Mouse (Mus musculus) megakaryocyte-erythroid progenitor cell, adult 5-6 weeks (primary cell): ENCODE results near the gene Luc7l2. TPM values are rescaled to one million over a fixed set of nuclear protein-coding genes. Genes with fewer than 3 reads are reported as not detected.

Experiments
- ATAC-seq: replicated peaks from 2 replicates; pipeline ENCODE4 v1.8.0; 2016; ENCODE audit warnings: mild to moderate bottlenecking, inconsistent platforms; ENCODE audit not compliant: severe bottlenecking, poor library complexity, low FRiP score, low TSS enrichment
- total RNA-seq, 2 experiments: library from RNA; stranded (forward) in 1 of 2; stranded (reverse) in 1 of 2; fragments of 200-1000, 215-1000 nt in 1 of 2; fragments of >200 nt in 1 of 2; fragmentation: Nextera tagmentation in 1 of 2; gene quantifications; 2 replicates each; pipeline ENCODE4 v1.2.3; 2014 to 2017

The Luc7l2 gene
- total RNA-seq, 2 experiments from 2014 or later: 217 to 248 TPM

DNA sequence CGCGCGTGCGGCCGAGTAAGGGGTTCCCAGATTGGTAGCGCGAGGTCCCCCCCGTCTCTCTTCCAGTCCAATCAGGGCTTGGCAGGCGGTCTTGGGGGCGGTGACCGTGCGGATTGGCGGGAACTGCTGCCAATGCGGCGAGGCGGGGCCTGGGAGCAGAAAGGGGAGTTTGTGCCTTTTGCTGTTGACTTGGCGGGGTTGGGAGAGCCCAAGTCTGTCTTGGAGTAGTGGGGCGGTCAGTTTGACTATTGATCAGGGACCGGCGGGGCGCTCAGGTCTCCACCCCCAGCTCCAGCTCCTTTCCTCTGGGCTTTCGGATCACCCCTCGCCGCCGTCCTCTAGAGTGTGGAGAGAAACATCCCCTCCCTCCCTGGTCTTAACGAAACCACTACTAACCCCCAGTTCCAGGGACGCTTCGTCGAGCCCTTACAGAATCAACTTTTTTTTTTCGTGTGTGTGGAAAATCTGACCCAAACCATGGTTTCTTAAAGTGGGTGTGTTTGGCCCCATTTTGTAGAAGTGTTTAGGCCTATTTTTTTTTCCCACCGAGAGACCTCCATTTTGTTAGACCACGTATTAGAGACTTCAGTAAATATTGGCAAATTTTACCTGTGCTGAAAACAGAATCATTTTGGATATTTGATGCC, 978 bp downstream of the Luc7l2 start:
- ATAC-seq: peak; percentile 87

- no peak for ATAC-seq
Measured at GRCm38 (mm10) chr6:38552636-38553000, 1.5 kb downstream of the Luc7l2 start.

GRCm38 (mm10) chr6:38576096-38576495, 25.0 kb downstream of the Luc7l2 start:
- no peak for ATAC-seq

GRCm38 (mm10) chr6:38580112-38580857, 29.2 kb downstream of the Luc7l2 start:
- ATAC-seq: no peak

DNA sequence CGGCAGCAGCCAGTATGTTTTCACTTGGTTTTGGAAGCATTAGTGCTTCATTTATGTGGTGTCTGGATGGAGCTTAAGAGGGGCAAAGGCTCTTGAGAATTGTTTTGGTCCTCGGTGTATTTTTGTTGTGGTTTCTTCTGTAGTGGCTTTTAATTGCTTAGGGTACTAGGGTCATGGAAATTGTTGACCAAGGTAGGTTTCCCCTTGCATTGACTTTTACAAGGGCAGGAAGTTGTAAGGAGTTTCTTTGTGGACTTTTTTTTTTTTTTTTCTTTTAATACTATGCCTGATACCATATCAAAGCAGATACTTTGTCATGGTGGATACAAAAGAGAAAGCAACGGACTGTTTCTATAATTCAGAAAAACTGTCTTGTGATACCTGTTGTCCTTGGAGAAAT, 30.6 kb downstream of the Luc7l2 start:
- no peak for ATAC-seq

DNA sequence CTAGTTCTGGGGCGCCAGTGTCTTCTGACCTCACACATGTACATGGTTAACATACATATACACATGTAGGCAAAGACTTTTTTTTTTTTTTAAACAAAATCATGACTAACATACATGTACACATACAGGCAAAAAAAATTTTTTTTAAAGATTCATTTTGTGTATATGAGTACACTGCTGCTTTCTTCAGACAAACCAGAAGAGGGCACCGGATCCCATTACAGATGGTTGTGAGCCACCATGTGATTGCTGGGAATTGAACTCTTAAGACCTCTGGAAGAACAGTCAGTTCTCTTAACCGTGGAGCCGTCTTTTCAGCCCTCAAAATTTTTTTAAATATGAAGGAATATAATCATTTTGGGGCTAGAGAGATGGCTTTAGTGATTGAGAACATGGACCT, 46.3 kb downstream of the Luc7l2 start:
- ATAC-seq: no peak

GRCm38 (mm10) chr6:38609892-38610291, 58.8 kb downstream of the Luc7l2 start:
- no peak for ATAC-seq

GRCm38 (mm10) chr6:38622406-38622805, 71.3 kb downstream of the Luc7l2 start:
- ATAC-seq: no peak

DNA sequence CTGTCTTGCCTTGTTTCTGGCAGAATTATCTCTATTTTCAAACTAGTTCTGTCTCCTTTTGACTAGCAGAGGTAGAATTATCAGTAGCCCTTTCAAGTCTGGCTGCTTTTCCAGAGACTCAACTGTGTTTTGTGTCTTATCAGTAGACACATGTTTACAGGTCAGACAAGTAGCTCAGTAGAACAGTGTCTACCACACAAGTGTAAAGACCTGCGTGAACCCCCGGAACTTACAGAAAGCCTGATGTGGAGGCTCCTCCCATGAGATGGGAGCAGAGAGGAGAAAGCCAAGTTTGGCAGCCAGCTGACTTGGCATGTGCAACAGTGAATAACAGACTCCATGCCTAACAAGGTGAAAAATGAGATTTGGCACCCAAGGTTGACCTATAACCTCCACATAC, 72.3 kb downstream of the Luc7l2 start:
- peak; percentile 98 for ATAC-seq

DNA sequence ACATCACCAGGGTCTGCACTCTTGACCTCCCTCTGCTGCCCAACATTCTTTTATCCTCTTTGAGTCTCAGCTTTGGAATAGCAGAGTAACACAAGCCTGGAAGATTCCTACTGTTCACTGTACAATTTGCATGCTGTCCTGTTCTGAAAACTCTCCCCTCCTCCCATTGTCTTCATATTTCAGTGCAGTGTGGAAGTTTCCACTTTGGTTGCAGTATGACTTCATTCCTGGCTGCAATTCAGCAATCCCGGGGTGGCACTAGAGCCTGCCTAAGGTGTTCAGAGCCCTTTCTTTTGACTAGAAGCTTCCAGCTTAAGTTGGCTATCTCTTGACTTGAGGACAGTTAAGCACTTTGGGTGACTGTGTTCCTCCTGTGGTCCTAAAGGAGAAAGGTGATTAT, 73.3 kb downstream of the Luc7l2 start:
- no peak for ATAC-seq

DNA sequence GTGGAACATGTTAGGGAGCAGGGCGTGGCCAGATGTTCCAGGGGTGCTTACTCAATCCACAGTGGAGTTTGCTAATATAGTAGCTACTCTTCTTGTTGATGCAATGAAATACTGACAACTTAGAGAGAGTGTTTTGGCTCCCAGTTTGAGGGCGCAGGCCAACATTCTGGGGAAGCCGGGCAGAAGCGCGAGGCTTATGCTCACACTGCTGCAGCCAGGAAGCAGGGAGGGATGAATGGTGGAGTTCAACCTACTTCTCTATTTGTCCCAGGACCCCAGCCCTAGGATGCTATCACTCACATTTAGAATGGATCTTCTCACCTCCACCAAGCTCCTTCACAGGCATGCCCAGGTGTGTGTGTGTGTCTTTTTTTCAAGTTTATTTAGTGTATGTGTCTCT, 75.0 kb downstream of the Luc7l2 start:
- ATAC-seq: no peak

GRCm38 (mm10) chr6:38627081-38627480, 75.9 kb downstream of the Luc7l2 start:
- no peak for ATAC-seq

DNA sequence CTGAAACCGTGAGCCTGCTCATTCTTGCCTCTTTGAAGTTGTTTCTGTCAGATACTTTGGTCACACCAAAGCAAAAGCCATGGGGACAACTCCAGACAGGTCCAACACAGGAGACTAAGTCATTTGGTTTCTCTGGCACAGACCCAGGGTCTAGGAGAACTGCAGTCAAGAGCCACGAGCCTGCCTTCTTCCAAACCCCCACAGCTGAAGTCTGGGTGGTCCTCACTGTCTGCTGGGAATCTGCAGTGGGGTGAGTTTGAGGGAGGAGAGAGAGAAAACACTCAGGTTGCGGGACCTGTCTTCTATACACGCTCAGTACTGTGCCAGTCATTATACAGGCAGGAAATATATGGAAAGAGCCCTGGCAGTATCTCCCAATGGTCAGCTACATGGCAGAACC, 76.4 kb downstream of the Luc7l2 start:
- ATAC-seq: no peak

DNA sequence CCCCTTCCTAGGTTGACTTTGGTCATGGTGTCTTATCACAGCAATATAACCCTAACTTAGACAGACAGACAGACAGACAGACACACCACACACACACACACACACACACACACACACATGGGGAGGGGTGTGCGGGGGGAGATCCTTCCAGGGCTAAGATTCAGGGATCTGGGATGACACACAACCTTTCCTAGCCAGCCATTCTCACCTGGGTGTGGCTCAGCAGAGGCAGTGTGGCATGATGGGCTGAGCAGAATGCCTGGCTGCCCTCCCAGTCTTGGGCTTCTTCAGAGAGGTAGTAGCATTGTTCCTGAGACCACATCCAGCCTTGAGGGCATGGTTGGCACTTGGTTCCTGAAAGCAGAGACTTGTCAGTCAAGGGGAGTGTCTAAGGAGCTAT, 78.4 kb downstream of the Luc7l2 start:
- no peak for ATAC-seq

GRCm38 (mm10) chr6:38632826-38633225, 81.7 kb downstream of the Luc7l2 start:
- ATAC-seq: no peak

- ATAC-seq: no peak
Measured at GRCm38 (mm10) chr6:38634461-38634860, 83.3 kb downstream of the Luc7l2 start.

DNA sequence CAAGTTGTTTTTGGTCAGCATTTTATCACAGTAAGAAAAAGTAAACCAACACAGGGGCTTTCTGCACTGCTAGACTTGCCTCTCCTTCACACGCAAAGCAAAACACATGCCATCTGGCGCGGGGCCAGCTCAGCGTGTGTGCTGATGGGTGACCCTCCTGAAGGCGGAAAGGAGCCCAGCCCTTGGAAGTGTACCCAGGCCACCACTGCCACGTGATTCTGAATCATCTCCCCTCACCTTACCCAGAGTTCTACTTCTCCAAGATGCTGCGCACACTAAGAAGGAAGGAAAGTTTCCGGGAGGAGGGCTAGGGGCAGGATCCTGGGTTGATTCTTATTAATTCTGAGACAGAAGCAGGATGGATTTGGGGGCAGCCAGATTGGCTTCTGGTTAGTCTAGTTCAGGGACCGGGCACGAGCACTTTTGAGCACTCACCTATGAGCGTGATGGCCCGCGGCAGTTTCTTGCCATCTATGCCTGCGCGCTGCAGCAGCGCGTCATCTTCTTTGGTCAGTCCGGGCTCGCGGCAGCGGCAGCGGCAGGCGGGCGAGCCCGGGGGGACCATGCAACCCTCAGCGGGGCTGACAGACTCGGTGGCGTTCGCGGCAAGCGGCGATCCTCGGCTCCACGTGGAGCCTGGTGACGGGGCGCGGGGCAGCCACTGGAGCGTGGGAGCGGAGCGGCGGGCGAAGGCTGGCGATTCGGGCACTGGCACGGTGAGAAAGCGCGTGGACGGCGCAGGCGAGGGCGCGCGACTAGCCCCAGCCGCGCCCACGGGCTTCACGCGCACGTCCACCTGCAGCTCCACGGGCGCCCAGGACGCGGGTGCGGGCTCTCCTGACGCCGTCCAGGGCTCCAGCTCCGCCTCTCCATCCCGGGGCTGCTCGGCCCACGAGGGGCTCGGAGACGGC, 85.1 kb downstream of the Luc7l2 start:
- 0 out of 2 replicates have a peak, but pooled peaks have one; percentile 18 for ATAC-seq

DNA sequence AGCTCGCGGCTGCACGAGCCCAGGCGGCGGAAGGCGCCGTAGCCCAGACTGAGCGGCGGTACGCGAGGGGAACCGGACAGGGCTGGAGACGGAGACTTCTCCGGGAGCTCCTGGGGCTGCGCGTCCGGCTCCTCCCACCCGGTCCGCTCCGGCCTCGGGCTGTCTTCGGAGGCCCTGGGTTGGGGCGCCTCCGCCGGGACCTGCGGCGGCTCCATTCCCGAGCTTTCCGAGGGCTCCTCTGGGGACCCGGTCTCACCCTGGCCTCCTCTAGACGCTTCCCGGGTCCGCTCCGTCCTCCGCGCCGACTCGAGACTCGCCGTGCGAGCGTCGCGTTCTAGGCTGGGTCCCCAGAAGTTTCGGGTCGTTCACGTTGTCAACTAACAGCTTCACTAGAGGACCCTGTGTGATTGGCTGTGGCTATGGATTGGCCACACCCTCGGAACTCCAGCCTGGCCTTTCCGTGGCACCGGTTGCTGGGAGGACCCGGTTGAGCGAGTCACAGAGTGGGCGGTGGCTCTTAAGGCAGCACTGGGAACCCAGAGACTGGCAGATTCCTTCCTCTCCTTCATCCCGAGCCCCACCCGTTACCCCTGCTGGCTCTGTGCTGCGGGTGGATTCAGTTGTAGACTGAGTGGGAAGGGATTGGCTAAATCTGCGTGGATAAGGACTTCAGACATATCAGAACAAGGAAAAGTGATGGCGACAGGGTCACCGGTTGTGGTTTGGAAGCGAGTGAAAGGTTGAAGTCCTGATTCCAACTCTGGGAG, 85.9 kb downstream of the Luc7l2 start, which contains the start of gene Klrg2:
Klrg2 (minus strand) TSS at position 391 of the 767 bp plus-strand sequence.
- ATAC-seq: peak; percentile 48

DNA sequence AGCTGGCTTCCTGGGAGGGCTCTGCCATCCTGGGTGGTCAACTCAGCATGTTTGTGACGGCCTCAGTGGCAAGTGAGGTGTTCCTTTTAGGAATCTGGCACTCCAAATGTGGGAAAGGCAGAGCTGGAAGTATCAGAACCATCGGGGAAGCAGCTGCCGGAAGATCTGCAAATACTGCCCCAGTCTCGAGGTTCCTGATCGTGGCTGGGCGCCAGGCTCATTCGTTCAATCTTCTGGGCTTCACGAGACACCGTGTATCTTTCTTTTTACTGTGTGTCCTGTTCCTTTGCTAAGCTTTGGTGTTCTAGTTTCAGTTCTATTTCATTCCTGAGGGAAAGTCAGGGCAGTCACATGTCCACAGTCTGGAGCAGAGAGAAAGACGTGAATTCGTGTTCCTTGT, 89.3 kb downstream of the Luc7l2 start:
- no peak for ATAC-seq
